Mouse (Mus musculus) granulocyte monocyte progenitor cell, adult 5-6 weeks (primary cell): ENCODE results near the gene Fkbp7. TPM values are rescaled to one million over a fixed set of nuclear protein-coding genes. Genes with fewer than 3 reads are reported as not detected.
A peak's percentile ranks its signal among the peaks of the same experiment; 100 is the strongest.
"Not testable (repeated sequence)": the region's sequence is repeated elsewhere in the genome, so short reads cannot be mapped to it uniquely, and the experiment has no call there.

Source experiments
- ATAC-seq: replicated peaks from 2 replicates; pipeline ENCODE4 v1.8.0; 2016; ENCODE audit warnings: mild to moderate bottlenecking, moderate TSS enrichment, inconsistent platforms; ENCODE audit not compliant: poor library complexity, severe bottlenecking
- total RNA-seq, 2 experiments: library from RNA; stranded (forward) in 1 of 2; stranded (reverse) in 1 of 2; fragments of 200-712, 200-1000 nt in 1 of 2; fragments of >200 nt in 1 of 2; fragmentation: Nextera tagmentation in 1 of 2; gene quantifications; 2 replicates each; pipeline ENCODE4 v1.2.3; 2014 to 2017

The Fkbp7 gene
- total RNA-seq, 2 experiments from 2014 or later = 10.6 to 18.4 TPM

DNA sequence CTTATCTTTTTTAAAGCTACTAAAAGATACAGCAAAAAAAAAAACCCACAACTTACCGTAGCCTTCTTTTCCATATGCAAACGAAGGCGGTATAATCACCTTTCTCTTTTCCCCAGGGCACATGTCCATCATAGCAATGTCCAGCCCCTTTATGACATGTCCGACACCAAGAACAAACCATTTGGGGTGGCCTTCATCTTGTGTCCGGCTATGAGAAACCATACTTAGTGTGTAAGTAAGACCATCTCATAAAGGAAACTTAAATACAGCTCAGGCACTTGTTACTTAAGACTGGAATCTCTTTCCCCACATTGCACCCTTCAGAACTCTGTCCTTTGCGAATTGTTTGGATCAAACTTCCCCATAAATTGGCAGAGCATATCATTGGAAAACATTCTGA lies 1.3 kb downstream of the Fkbp7 start:
- no peak for ATAC-seq

DNA sequence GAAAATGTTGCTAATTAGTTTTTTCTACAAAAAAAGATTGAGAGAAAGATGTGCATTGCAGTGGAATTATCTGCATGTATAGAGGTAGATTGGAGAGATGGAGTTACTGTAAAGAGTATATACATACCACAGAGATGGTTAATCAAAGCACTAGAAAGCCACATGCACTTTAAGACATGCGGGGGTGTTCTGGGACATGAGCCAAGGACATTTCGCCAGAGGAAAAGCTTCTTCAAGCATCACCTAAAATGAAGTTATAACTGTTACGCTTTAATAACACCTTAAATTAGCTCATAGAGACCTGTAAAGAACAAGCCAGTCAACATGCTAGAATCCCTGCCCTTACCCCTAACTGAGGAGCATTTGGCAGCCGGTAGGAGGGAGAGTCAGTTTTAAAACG lies 5.7 kb downstream of the Fkbp7 start:
- no peak for ATAC-seq

DNA sequence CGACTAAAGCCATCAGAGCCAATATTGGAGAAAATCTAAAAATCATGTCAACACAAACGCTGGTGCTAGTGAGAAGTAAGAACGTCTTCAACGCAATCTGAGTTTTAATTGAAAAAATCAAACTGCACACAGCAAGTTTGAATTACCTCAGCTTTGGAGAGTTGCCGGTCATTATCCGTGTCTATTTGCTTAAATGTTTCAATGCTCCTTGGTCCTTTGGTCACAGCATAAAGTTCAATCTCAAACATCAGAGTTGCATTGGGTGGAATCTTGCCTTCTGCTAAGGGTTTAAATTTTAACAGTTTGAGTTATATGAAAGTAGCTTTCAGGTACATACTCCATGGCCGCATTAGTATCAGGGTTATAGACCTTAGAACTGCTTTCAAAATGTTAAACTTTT lies 7.4 kb downstream of the Fkbp7 start:
- no peak for ATAC-seq

DNA sequence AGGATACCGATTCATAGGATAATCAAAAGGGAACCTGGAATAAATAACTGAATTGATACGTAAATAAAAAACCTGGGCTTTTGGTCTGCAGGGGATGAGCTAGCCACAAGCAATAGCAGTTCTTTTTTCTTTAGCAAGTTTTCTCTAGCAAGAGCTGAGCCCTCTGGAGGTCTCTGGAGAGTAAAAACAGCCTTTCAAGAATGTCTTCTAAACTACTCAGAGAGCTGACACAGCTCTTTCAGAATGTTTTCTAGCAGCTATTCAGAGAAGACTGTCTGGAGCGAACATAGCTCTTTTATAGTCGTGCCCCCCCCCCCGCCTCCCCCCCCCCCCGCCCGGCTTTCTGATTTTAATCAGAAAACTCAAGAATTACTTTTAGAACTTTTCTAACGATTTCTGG lies 13.5 kb downstream of the Fkbp7 start:
- no peak for ATAC-seq

DNA sequence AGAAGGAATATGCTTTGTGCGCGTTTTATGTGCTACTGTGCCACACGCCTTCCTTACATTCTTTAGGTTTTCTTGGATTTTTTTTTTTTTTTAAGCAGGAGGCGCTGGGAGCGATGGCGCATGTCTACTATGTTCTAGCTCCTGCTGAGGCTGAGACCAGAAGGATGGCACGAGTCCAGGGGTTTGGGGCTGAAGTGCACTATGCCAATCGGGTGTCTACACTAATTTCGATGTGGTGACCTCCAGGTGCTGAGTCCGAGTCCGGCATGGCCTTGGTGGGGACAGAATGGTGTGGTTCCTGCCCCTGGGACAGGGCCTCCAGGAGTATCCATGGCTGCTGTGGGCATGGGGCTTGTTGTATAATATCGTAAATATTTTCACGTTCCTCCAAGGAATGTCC lies 14.4 kb downstream of the Fkbp7 start:
- ATAC-seq = no peak

DNA sequence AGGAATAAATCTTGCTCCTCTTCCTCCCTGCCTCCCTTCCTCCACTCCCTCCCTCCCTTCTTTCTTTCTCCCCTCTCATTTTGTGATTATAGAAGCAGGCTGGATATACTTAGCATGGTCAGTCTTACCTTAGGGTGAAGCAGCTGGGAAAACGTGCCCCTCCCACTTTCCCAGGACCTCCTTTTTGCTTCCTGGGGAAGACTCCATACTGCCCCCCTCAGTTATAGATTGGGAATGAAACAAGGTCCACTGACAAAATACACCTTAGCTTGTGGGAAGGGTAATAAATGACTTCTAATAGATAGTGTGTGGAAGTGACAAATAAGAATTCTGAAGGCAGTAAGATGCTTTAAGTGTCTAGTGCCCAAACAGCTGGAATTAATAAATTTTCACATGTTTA lies 16.9 kb downstream of the Fkbp7 start:
- ATAC-seq = peak; percentile 82

DNA sequence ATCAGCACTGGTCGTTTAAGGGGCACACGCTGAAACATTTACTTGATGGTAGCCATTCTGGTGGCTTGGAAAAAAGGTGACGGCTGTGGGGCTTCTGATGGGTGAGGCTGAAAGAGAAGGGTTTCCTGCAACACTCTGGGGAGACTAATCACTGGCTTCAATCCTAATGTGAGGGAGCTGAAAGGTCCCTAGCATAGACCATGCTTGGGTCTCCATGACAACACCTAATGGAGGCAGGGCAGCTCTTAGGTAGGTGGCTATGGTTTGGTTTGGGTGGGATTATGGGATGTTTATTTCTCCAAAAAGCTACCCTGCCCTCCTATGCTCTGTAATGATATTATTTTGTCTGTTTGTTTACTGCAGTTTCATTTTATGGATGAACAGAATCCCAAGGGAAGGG lies 17.5 kb downstream of the Fkbp7 start:
- ATAC-seq = no peak

DNA sequence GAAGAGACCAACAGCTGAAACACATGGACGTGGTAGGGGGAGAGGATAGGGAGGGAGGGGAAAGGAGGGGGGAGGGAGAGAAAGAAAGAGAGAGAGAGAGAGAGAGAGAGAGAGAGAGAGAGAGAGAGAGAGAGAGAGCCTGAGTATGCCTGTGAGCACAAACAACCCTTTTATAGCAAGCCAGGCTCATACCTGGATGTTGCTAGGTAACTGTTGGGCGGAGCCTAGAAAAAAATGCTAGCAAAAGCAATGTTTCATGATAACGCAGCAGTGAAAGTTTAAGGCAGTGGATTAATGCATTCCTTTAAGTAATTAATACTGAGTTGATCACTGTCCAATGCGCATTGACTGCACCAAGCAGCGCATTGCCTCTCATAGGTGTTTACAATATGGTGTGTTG lies 18.3 kb downstream of the Fkbp7 start:
- no peak for ATAC-seq

DNA sequence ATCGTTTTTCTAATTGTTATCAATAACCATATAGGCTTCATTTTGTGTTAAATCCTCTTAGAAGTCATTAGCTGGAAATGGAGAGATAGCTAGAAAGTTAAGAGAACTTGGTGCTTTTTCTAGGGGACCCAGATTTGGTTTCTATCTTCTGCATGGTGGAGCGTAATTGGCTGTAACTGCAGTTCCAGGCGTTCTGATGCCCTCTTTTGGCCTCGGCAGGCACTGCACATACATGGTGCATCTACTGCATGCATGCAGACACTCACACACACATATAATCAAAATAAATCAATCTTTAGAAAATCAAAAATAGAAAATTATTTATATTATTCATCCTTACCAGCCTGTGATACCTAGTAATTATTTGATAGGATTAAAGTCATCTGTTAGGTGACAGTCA lies 19.8 kb downstream of the Fkbp7 start:
- no peak for ATAC-seq

DNA sequence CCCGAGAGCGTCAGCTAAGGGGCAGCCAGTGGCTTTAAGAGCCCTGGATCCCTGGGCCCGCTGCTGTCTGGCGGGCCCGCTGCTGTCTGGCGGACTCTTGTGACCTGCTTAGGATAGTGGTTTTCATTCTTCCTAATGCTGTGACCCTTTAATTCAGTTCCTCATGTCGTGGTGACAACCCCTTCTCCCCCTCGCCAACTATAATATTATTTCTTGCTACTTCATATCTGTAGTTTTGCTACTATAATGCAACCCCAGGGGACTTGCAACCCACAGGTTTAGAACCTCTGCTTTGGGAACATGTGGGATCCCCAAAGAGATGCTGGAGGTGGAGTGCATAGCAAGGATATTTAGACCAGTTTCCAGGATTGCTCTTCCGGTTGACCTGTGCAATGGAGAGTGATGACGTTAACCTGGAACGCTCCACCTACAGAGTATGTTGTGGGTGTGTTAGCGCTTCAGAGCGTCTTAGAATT lies 24.2 kb downstream of the Fkbp7 start:
- peak; percentile 15; the same call in 1 of the 2 replicates for ATAC-seq

DNA sequence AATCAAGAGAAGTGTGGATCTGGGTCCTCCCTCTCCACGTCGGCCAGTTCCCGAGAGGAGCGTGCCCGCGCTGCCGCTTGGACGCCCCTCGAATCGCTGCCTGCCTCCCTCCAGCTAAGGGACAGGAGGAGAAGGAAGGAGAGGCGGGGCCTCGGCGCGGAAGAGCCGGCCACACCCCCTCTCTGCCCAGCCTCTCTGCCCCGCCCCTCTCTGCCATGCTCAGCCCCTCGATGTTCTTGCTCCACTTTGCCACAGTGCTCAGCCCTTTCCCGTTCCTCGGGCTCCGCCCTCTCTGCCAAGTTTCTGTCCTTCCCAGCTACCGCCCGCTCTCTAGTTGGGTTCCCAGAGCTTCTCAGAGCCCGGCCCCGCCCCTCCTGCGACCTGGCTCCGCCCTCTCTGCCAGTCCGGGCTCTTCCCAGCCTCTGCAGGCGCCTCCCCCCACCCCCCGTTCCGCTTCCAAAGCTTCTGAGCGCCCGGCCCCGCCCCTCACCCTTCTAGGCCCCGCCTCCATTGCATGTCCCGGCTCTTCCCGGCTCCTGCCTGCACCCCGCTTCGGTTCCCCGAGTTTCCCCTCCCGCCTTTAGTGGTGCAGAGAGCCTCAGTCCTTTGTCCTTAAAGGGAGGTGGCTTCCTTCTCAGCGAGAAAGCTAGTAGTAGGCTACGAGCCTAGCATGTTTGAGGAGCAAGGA lies 24.9 kb downstream of the Fkbp7 start, which contains the start of the genes Prkra and Pjvk:
TSS of gene Prkra (minus strand) at position 133 of the 688 bp plus-strand sequence.
TSS of gene Pjvk (plus strand) at position 594 of the 688 bp plus-strand sequence.
- ATAC-seq = peak; percentile 91

DNA sequence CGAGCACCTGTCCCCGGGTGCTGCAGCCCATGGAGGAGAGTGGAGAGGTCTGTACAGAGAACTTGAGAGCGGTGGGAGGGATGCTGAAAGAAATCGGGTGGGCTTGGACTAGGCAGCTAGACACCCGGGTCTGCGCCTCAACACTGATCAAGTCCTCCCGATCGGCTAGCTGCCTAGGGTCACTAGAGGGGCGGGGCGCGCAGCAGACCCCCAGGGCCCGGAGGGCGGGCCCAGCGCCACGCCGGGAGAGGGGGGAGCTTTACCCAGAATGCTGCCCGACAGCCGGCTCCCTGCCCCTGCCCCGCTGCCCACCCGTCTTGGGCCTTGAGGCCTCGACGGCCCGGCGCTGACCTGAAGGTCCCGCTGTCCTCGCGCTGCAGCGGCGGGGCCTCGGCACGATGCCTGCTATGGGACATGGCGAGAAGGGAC lies 25.5 kb downstream of the Fkbp7 start:
- peak; percentile 4 for ATAC-seq

DNA sequence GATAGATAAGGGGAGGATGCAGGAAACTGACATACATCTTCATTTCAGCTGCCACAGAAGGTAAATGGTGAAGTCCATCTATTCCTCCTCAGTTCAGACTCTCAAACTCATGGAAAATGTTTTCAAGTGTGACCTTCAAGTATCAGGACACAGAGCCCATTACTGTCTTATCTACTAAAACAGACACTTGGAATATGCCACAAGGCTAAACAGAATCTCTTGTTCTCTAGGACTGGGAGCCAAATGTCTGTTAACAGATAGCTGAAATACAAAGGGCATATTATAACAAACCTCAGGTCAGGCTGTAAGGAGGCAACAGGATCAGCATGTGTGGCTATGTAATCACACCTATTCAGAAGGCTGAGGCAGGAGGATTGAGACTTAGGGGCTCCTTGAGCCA lies 29.1 kb downstream of the Fkbp7 start:
- no peak for ATAC-seq

DNA sequence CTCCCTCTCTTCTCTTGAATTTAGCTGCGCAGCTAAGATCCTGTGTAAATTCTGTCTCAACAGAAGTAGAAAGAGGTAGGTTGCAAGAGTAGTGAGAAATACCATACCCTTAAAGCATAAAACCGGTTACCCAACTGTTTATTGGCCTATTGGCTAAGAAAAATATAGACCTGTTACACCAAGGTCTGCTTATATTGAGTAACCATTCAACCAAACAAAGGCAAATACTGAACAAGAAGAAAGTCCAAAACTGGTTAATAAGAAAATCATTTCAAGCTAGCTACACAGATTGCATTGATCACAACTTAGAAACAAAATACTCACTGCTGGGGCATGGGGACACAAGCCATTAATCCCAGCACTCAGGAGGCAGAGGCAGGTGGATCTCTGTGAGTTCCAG lies 33.3 kb downstream of the Fkbp7 start:
- ATAC-seq = no peak

DNA sequence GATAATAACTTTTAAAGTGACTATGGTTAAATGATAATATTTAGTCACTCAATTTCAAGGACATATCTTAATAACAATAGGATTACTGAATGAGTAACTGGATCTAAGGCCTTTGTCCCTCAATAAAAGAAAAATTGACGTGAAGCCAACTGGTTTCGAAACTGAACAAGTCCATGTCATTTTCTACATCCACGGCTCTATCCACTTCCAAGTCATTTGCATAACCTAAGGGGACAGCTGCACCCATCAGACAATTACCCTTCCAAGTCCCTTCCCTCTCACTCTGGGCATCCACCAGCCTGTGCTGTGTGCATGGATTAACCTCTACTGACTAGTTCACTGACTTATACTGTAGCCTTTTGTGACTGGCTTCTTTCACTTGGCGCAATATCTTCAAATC lies 41.3 kb downstream of the Fkbp7 start:
- no peak for ATAC-seq

DNA sequence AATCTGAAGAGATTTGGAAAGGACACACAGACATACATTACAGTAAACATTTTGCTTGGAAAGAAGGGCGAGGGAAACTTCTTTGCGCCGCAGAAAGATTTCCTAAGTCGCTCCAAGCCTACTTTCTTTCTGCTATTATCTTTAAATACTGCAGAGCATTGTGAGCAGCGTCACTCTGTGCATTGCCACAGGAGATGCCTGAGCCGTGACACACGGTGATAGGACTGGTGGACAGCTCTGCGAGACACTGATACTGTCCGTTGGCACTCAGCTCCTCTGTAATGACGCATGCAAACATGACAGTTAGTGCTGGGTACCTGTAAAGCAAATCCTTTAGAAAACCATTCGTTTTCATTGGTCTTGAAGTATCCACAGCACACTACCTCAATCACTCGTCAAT lies 42.6 kb downstream of the Fkbp7 start:
- ATAC-seq = no peak

DNA sequence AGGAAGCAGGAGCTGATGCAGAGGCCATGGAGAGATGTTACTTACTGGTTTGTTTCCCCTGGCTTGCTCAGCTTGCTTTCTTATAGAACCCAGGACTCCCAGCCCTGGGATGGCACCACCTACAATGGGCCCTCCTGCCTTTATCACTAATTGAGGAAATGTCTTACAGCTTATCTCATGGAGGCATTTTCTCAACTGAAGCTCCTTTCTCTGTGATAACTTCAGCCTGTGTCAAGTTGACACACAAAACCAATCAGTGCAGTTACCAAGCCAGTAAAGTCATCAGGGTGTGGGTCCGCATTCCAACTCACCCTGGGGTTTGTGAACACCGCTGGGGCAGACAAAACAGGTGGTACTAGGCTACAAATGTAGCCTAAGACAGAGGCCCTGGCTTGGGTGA lies 50.6 kb downstream of the Fkbp7 start:
- ATAC-seq = not testable (repeated sequence)

DNA sequence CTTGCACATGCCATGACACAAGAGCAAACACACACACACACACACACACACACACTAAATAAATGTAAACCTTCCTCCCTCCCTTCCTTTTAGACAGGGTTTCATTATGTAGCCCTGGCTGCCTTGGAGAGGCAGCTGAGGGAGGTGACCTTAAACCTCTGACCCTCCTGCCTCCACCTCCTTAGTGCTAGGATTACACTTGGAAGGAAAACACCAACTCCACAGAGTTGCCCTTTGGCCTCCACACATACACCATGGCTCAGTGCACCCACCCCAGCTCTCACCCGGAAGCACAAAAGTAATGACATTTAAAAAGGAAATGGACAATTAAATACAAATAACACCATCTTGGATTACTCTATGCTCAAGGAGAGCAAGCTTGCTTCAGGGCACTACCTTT lies 51.2 kb downstream of the Fkbp7 start:
- no peak for ATAC-seq

DNA sequence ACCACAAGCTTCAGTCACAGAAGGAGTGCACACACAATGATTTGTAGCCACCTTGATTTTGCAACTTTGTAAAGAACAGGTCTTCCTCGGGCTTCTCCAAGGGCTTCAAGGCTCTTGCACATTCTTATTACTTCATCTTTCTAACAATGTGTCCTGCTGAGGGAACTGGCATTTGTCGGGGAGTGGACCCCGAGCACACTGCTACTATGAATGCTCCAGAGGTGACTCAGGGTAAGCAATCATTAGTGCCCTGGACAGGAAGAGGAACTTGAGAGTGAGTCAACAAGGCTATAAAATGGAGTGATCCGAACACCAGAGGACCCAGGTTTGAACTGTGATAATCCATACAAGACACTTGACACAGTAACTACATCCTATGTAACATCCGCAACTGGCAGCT lies 52.7 kb downstream of the Fkbp7 start:
- peak; percentile 61 for ATAC-seq

DNA sequence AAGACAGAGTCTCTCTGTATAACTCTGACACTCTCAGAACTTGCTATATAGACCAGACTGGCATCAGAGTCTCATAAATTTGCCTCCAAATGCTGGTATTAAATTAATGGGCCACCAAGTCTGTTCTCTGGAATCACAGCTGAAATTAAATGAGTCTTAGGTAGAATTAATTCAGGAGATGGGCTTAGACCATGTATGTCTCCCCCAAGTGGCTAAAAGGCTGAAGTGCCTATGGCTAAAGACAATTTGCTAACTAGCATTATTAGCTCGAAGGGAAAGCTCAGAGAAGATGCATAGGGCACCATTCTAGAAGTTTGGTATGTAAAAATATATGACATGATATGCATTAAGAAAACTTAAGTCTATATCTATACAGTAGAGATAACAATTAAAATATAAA lies 54.8 kb downstream of the Fkbp7 start:
- ATAC-seq = peak; percentile 51; the same call in 1 of the 2 replicates
